Mouse (Mus musculus): ENCODE data around the gene Zfp651. TPM values are rescaled to one million over a fixed set of nuclear protein-coding genes. Genes with fewer than 3 reads are reported as not detected.
A peak's percentile ranks its signal among the peaks of the same experiment; 100 is the strongest.

Zfp651 gene
- polyA plus RNA-seq (2012; fragmentation: generic; extraction: Trizol) = 16.0 TPM
- long read RNA-seq, experiment 1, partial matches to known transcripts = 0 of 4 reads
- long read RNA-seq, experiment 1, other reads (novel, unspliced or antisense) = 3 of 4 reads
- long read RNA-seq, experiment 2, partial matches to known transcripts = 3 of 3 reads
- long read RNA-seq, experiment 2, other reads (novel, unspliced or antisense) = 0 of 3 reads

DNA sequence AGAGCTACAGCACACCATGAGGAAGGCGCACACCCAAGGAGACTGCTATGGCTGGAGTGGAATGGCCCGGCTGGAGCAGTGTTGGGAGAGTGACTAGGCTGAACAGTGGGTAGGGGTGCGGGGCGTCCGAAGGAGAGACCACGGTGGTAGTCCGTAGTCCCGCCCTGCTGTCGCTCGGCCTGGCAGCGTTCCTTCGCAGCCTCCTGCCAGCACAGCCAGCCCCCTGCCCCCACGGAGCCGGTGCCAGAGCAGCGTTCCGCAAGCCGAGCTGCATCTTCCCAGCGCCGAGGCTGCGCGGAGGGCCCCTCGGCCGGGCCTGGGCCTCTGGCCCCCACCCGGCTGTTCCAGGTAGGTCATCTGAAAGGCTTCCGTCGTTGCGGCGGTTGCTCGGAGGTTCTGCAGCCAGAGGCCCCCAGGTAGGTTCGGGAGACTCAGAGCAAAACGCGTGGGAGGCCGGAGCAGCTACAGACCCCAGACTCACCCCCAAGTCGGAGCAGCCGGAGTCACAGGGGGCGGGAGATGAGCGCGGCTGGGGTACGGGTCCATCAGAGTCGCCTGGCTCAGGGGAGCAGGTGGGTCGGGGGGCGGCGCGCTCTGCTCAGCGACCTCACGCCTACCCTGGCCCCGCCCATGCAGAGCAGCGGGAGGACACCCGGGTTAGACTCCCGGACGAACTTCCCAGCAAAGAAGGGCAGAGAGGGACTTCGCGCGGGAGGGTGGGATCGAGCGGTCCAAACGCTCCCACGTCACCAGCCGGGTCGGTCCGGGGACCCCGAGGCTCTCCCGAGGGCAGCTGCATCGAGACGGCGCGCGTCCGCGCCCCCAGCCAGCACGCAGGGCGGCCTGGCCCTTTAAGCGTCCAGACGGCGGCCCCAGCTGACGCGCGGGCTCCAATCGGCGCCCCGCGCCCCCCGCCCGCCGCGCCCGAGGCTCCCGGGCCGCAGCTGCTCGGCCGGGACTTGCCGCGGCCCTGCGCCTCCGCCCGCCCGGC, at the start of gene Zfp651:
Gene Zfp651, plus strand, starts transcription at position 240 of the 991 bp plus-strand sequence.
- Histone ChIP-seq H3K79me2 (ENCODE audit: control insufficient read depth, insufficient read depth) (no peaks in the 10 kb centered on the region), H3K27me3 (ENCODE audit: control insufficient read depth, insufficient read depth, insufficient read length) (no peaks in the 10 kb centered on the region), H3K79me3 (ENCODE audit: low read depth) (no peaks in the 10 kb centered on the region), H3ac (ENCODE audit: control insufficient read depth, insufficient read length, low read depth) (peak within 1 kb of the TSS; percentile 82), H3K36me3 (ENCODE audit: control insufficient read depth, insufficient read depth) (peaks cover 16% of the 10 kb centered on the region), H3K4me3 (ENCODE audit: insufficient read depth, poor library complexity, severe bottlenecking) (peak within 1 kb of the TSS; percentile 36)
- TF ChIP-seq MYOG (IDR thresholded peaks at IDR 0.05; ENCODE audit: control insufficient read depth, extremely low read depth, insufficient read length) (no peak), MYOD1 (IDR thresholded peaks at IDR 0.05; ENCODE audit: control insufficient read depth, insufficient read length, low read depth) (no peak), USF1 (IDR thresholded peaks at IDR 0.05; ENCODE audit: low read depth) (no peak), CTCF (IDR thresholded peaks at IDR 0.05; ENCODE audit: control insufficient read depth, insufficient read depth, insufficient read length) (no peak), FOSL1 (IDR thresholded peaks at IDR 0.05; ENCODE audit: insufficient read depth, low read length, poor library complexity, severe bottlenecking) (no peak), CEBPB (IDR thresholded peaks at IDR 0.05; ENCODE audit: low read depth) (no peak), MAX (IDR thresholded peaks at IDR 0.05) (no peak)

DNA sequence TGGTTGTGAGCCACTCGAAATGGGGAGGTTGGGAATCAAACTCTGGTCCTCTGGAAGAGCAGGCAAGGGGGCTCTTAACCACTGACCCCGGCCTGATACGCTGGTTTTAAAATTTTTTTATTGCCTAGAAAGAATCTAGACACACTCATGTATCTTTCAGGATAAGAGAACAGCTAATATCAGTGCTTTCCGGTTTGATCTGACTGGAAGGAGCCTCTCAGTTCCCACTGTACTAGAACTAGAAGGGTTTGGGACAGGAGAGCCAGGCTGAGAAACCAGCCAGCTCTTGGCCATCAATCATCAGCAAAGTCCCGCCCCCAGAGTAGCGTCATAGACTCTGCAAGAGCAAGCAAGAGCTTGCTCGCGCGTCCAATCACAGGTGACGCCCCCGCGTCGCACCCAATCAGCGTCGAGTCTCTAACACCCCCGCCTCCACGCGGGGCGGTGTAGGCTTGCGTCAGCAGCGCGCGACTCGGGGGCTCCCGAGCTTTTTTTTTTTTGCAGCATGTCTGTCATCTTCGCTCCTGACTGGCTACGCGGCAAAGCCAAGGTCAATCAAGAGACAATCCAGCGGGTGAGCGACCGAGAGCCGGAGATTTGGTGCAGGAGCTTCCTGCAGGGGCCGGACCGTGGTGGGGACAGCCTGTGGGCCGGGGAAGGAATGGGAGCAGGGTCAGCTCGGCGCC, 49.1 kb upstream of the Zfp651 start, which contains the start of gene Ss18l2:
Gene Ss18l2, plus strand, starts transcription at position 432 of the 686 bp plus-strand sequence.
- peaks cover 4% of the 10 kb centered on the region for H3K79me3 ChIP-seq (ENCODE audit: low read depth)
- H3K27me3 ChIP-seq (ENCODE audit: control insufficient read depth, insufficient read depth, insufficient read length) = no peaks in the 10 kb centered on the region
- peak within 1 kb of the TSS; percentile 82 for H3K4me3 ChIP-seq (ENCODE audit: insufficient read depth, poor library complexity, severe bottlenecking)
- peaks cover 23% of the 10 kb centered on the region for H3K79me2 ChIP-seq (ENCODE audit: control insufficient read depth, insufficient read depth)
- peak within 1 kb of the TSS; percentile 83 for H3ac ChIP-seq (ENCODE audit: control insufficient read depth, insufficient read length, low read depth)
- TF ChIP-seq MAX (IDR thresholded peaks at IDR 0.05) (peak; percentile 56), CEBPB (IDR thresholded peaks at IDR 0.05; ENCODE audit: low read depth) (no peak)
- peaks cover 5% of the 10 kb centered on the region for H3K36me3 ChIP-seq (ENCODE audit: control insufficient read depth, insufficient read depth)

DNA sequence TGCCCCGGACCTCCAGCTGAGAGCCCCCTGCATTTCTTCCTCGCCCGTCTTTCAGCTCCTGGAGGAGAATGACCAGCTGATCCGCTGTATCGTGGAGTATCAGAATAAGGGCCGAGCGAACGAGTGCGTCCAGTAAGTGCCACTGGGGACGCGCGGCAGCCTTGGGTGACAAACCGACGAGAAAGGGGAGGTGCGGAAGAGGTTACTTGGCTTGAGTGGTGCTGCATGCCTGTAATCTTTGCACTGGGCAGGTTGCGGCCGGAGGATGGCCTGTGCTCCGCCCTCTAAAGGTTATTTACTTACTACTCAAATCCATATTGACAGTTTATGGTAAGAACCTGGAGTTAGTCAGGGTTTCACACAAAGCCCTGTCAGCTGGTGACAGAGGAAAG, 48.5 kb upstream of the Zfp651 start:
- H3K4me3 ChIP-seq (ENCODE audit: insufficient read depth, poor library complexity, severe bottlenecking) = peak overlapping the region; percentile 82
- peaks cover 23% of the 10 kb centered on the region for H3K79me2 ChIP-seq (ENCODE audit: control insufficient read depth, insufficient read depth)
- TF ChIP-seq CEBPB (IDR thresholded peaks at IDR 0.05; ENCODE audit: low read depth) (no peak), MYOG (IDR thresholded peaks at IDR 0.05; ENCODE audit: control insufficient read depth, extremely low read depth, insufficient read length) (no peak), USF1 (IDR thresholded peaks at IDR 0.05; ENCODE audit: low read depth) (no peak), MAX (IDR thresholded peaks at IDR 0.05) (no peak), CTCF (IDR thresholded peaks at IDR 0.05; ENCODE audit: control insufficient read depth, insufficient read depth, insufficient read length) (no peak), MYOD1 (IDR thresholded peaks at IDR 0.05; ENCODE audit: control insufficient read depth, insufficient read length, low read depth) (no peak), FOSL1 (IDR thresholded peaks at IDR 0.05; ENCODE audit: insufficient read depth, low read length, poor library complexity, severe bottlenecking) (no peak)
- H3K36me3 ChIP-seq (ENCODE audit: control insufficient read depth, insufficient read depth) = peaks cover 5% of the 10 kb centered on the region
- H3K79me3 ChIP-seq (ENCODE audit: low read depth) = peaks cover 4% of the 10 kb centered on the region
- H3K27me3 ChIP-seq (ENCODE audit: control insufficient read depth, insufficient read depth, insufficient read length) = no peaks in the 10 kb centered on the region
- H3ac ChIP-seq (ENCODE audit: control insufficient read depth, insufficient read length, low read depth) = peak overlapping the region; percentile 83

DNA sequence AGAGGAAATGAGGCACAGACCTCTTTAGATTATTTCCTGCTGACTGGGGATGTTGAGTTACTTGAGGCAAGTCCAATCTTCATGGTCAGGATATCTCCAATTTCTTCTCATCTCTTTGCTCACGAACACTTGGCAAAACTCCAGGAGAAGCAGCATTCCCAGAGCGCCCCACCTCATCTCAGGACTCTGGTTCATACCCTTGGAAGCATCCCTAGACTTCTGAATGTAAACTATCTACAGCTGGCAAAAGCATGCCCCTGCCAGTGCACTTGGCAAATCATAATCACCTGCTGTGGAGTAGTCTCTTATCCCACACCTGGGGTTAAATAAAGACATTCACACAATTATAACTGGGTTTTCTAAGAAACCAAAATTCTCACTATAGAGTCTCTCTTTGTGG, 42.1 kb upstream of the Zfp651 start:
- H3K36me3 ChIP-seq (ENCODE audit: control insufficient read depth, insufficient read depth) = peaks cover 18% of the 10 kb centered on the region
- TF ChIP-seq CTCF (IDR thresholded peaks at IDR 0.05; ENCODE audit: control insufficient read depth, insufficient read depth, insufficient read length) = no peak
- TF ChIP-seq MYOD1 (IDR thresholded peaks at IDR 0.05; ENCODE audit: control insufficient read depth, insufficient read length, low read depth) = no peak
- no peak for TF ChIP-seq MAX (IDR thresholded peaks at IDR 0.05)
- TF ChIP-seq CEBPB (IDR thresholded peaks at IDR 0.05; ENCODE audit: low read depth) = no peak
- TF ChIP-seq MYOG (IDR thresholded peaks at IDR 0.05; ENCODE audit: control insufficient read depth, extremely low read depth, insufficient read length) = no peak
- TF ChIP-seq FOSL1 (IDR thresholded peaks at IDR 0.05; ENCODE audit: insufficient read depth, low read length, poor library complexity, severe bottlenecking) = no peak
- TF ChIP-seq USF1 (IDR thresholded peaks at IDR 0.05; ENCODE audit: low read depth) = no peak
- H3K79me2 ChIP-seq (ENCODE audit: control insufficient read depth, insufficient read depth) = peaks cover 34% of the 10 kb centered on the region
- H3ac ChIP-seq (ENCODE audit: control insufficient read depth, insufficient read length, low read depth) = no peak overlapping the region
- H3K79me3 ChIP-seq (ENCODE audit: low read depth) = peaks cover 24% of the 10 kb centered on the region
- H3K27me3 ChIP-seq (ENCODE audit: control insufficient read depth, insufficient read depth, insufficient read length) = no peaks in the 10 kb centered on the region
- no peak overlapping the region for H3K4me3 ChIP-seq (ENCODE audit: insufficient read depth, poor library complexity, severe bottlenecking)

DNA sequence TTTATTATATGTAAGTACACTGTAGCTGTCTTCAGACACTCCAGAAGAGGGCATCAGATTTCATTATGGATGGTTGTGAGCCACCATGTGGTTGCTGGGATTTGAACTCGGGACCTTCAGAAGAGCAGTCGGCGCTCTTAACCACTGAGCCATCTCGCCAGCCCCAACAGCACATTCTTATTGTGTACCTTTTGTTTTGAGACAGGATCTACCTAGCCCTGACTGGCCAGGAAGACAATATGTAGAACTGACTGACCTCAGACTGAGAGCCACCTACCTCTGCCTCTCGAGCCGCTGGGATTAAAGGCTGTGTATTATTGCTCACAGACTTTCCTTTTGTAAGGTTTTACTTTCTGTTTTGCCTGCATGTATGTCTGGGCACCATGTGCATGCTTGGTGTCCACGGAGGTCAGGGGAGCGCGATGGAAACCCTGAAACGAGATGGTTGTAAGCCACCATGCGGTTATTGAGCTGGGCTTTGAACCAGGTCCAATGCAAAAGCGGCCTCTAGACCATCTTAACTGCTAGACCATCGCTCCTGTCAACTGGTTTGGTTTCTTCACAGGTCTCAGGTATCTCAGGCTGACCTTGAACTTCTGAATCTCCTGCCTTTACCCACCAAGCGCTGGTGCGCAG, 40.9 kb upstream of the Zfp651 start:
- peaks cover 40% of the 10 kb centered on the region for H3K79me2 ChIP-seq (ENCODE audit: control insufficient read depth, insufficient read depth)
- H3K36me3 ChIP-seq (ENCODE audit: control insufficient read depth, insufficient read depth) = peaks cover 14% of the 10 kb centered on the region
- TF ChIP-seq MYOG (IDR thresholded peaks at IDR 0.05; ENCODE audit: control insufficient read depth, extremely low read depth, insufficient read length) (no peak), MAX (IDR thresholded peaks at IDR 0.05) (no peak), FOSL1 (IDR thresholded peaks at IDR 0.05; ENCODE audit: insufficient read depth, low read length, poor library complexity, severe bottlenecking) (no peak), USF1 (IDR thresholded peaks at IDR 0.05; ENCODE audit: low read depth) (no peak), CEBPB (IDR thresholded peaks at IDR 0.05; ENCODE audit: low read depth) (no peak), CTCF (IDR thresholded peaks at IDR 0.05; ENCODE audit: control insufficient read depth, insufficient read depth, insufficient read length) (no peak), MYOD1 (IDR thresholded peaks at IDR 0.05; ENCODE audit: control insufficient read depth, insufficient read length, low read depth) (no peak)
- no peak overlapping the region for H3ac ChIP-seq (ENCODE audit: control insufficient read depth, insufficient read length, low read depth)
- H3K27me3 ChIP-seq (ENCODE audit: control insufficient read depth, insufficient read depth, insufficient read length) = no peaks in the 10 kb centered on the region
- peaks cover 33% of the 10 kb centered on the region for H3K79me3 ChIP-seq (ENCODE audit: low read depth)
- H3K4me3 ChIP-seq (ENCODE audit: insufficient read depth, poor library complexity, severe bottlenecking) = peak overlapping the region; percentile 23
